Mouse (Mus musculus) retina, postnatal 1 day (tissue): Measurements from ENCODE around the gene Agtrap.

Source experiments
- DNase-seq: peaks from one replicate; pipeline ENCODE4 v3.0.0-alpha.2; 2012

Agtrap gene

DNA sequence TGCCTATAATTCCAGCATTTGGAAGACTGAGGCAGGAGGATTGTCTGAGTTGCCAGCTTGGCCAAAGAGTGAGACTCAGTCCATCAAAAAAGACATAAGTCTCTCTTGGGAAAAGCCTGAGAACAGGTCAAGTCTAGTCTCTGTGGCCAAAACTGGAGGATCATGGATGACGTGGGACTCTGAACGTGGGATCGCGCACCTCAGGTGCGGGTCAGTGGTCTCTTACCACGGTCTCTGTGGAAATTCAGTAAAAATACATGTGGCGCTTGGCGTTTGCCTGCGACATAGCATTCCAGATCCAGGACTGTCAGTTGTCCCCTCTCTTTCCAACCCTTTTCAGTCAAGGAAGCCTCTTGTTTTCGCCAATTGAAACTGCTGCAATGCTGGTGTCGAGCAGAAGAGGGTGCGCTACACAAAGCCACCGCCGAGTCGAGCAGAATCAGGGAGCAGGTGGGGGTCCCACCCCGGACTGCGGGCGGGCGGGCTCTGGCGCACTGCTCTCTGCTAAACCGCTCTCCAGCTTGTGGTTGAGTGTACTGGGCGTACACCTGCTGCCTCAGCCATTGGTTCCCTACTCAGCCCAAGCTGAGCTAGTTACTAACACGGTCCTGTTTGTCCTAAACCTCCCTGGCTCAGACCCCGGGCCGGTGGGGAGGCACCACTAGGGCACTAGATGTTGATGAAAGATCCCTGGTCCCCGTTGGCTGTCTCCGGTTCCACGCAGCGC, 14.1 kb upstream of the Agtrap start:
- peak; percentile 88 for DNase-seq

DNA sequence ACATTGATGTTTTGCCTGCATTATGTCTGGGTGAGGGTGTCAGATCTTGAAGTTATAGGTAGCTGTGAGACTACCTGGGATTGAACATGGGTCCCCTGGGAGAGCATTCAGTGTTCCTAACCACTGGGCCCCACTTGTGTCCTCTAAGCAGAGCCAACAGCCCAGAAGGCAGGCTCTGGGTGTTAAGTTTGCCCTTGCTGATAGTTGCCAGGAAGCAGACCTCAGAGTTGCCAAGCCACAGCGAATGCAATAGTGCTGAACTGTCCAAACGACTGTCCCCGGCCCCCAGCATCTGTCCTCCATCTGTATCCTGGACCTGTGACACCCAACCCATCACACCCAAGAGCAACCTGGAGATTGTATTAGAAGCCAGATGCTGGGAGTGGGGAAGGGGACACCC, 10.8 kb upstream of the Agtrap start:
- no peak for DNase-seq

DNA sequence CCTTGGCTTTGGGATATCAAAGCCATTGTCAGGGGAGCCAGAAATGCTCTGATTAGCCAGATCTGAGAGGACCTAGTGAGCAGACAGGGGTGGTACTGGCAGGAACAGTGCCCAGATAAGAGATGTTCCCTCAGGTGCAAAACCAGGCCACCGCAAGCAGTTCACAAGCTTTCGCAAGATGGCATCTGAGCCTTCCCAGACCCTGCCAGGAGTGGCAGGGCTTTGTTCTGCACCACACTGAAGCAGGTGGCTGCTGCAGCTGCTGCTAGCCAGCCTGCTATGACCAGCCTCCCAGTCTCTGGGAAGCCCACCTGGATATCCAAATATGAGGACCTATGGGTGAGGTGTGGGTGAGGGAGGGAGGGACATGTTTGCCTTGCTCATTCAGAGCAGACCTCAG, 10.1 kb upstream of the Agtrap start:
- no peak for DNase-seq

DNA sequence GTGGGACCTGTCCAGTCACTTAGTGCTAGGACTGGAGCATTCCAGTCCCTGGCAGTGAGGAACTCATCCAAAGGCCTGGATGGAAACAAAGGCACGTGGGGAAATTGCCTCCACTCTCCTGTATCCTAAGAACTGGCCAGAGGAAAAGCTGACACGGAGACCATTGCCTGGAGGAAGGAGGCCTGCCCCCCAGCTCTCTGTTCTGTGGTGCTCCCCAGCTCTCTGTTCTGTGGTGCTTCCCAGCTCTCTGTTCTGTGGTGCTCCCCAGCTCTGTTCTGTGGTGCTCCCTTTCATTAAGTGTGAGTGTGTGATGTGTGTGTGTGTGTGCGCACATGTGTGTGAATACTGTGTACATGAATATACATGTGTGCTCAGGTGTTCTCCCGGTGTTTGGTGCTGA, 7.2 kb upstream of the Agtrap start:
- DNase-seq: no peak

DNA sequence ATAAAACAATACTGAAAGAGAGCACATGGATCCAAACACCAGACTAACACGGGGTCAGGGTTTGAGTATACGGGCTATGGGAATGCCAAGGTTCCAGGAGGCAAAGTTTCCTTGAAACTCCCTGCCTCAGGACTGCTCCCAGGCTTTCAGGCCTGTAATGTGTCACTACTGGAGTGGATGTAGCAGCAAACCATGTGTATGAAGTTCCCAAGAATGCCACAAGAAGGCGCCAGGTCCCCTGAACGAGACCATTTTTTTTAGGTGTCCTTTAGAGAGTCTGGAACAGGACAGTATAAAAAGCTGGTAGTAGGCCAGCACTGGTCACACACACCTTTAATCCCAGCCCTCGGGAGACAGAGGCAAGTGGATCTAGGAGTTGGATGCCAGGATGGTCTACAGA, 6.3 kb upstream of the Agtrap start:
- DNase-seq: no peak

DNA sequence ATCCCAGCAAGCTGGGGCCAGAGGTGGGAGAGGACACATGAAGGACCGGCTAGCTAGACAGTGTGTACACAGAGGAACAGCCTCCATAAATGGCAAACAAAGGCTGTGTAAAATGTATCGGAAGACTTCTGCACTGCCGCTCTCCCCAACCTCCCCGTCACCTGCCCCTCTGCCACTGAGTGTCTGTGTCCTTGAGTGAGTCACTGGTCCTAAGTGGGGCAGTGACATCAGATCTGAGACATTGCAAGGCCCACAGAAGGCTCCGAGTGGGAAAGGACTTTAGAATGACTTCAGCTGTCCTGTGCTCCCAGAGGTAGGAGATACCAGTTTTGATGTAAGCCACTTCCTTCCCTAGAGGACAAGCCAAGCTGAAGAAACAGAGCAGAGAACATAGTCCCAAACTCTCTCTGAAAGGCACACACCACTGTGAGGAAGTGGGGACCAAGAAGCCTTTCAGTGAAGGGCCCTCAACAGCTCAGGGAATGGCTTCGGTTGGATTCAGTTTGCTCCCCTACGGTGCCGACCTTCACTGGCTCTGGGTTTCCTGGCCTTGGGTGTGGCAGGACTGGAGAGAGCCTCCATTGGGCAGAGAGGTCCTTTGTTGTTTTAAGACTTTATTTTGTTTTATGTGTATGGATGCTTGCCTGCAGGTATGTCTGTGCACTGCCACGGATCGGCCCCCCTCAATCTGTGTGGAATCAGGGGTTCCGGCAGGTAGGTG, 4.9 kb upstream of the Agtrap start:
- DNase-seq: no peak

DNA sequence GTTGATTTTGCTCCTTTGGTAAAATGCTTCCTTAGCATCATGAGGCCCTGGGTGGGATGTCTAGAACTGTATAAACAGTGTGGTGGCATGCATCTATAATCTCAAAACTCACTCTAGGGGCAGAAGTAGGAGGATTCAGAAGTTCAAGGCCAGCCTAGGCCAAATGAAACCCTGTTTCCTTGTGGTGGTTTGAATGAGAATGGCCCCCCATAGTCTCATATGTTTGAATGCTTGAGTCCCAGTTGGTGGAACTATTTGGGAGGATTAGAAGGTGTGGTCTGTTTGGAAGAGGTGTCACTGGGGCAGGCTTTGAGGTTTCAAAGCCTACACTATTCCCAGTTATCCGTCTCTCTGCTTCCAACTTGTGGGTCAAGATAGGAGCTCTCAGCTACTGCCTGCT, 3.4 kb upstream of the Agtrap start:
- no peak for DNase-seq

DNA sequence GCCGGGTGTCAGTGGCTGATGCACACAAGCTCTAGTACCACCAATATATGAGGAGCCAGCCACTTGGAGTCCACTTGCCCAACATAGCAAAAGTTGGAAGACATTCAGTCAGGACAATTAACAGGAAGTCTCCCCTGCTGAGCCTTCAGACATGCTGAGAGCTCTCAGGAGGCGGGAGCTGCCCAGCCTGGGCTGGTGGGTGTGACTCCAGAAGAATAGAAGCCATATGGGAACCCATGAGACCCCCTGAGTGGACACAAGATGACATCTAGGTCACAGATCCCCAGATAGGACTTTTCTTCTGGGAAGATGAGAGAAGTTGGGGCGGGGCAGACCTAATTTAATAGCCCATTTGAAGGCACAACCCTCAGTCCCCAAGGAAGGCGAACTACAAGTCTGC, 1.3 kb upstream of the Agtrap start:
- peak; percentile 50 for DNase-seq

DNA sequence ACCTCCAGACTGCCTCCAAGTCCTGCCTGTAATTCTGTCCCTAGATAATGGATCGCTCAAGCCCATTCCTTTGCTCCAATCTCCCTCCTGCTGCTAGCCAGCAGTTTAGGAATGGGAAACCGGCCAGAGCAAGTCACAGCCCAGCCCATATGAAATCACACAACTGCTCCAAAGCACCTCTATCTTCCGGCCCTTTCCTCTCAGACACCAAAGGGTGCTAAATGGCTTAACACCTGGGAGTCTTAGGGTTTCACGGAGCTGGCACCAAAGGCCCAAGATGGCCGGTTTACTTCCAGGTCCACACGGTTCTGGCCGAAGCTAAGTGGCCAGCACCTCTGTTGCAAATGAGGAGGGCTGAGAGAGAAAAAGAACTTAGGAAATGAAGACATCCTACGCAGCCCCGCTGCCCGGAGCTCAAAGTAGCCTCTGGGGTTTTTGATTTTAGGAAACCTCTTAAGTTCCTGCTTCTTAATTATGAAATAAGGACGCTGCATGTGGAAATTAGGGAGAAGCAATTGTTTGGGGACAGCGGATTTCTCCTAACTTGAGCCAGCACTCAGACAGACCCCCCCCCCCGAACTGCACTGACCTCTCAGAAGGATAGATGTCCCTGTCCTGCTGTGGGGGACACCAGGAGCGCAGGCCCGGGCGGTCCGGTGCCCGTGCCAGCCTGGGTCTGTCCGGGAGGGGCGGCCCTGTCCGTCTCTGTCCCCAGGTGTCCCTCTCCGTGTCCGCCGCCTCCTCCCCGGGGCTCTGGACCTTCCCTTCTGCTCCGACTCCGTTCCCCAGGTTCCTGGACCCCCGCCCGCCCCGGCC, 532 bp downstream of the Agtrap start:
- DNase-seq: no peak

DNA sequence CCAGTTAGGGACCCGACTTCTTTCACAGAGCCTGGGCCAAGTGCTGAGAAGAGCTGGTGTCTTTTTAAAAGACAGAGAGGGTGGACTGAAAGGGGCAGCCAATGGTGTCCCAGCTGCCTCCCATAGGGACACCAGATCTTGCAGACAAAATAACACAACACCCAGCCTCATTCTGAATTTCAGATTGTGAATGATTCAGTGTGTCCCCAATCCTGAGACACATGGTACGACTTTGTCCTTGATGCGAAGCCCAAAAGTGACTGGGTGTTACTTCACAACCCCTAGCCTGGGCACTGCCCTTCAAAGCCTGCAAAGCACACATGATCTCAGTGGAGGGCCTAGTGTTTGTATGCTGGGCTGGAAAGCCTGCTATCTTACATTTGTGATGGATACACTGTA, 1.9 kb downstream of the Agtrap start:
- DNase-seq: no peak

DNA sequence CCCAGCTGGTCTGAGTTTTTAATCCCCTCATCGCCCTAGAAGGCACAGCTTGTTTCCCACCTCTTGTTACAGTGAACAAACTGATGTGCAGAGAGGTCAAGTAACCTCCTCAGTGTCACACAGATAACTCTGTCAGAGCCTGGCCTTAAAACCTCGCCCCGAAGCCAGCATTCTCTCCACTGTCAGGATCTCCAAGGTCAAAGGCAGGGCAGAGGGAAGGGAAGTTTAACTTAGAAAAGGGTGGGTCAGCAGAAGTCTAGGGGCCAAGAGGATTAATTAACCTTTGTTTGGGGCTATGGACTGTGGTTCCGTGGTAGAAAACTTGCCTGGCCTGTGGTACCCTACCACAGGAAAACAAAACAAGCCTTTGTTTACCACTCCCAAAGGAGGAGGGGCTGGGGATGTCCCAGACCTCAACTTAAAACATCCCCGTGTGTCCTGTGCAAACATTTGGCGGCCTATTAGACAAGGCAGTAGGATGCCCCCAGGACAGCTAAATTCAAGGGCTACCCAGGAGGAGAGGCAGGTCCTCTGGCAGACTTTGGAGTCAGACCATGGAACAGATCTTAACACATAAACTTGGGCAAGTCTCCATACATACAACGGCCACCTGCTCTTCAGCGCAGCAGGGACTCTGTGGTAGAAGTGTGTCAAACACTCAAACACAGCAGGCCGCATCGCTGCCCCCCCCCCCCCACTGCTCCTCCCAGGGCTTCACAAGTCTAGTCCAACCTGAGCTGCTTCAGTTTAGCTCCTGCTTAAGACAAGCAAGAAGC, 2.5 kb downstream of the Agtrap start:
- peak; percentile 56 for DNase-seq

DNA sequence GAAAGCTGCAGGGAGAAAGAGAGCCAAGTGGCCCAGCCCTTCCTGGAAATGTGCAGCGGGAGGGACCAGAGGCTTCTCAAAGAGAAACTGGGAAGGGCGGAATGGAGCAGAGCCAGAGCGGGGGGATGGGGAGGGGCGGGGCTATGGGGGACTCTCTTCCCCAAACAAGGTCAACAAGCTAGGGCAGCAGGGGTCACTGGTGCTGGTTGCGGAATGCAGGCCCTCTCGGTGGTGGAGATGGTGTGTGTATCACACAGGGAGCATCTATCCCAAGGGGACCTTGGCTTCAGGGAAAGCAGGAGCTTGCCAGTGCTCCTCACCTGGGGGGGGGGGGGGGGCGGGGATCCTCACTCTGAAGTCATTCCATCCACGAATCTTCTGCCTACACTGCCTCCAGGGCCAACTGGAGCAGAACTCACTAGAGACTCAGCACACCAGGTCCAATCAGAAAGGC, 3.5 kb downstream of the Agtrap start:
- peak; percentile 59 for DNase-seq

DNA sequence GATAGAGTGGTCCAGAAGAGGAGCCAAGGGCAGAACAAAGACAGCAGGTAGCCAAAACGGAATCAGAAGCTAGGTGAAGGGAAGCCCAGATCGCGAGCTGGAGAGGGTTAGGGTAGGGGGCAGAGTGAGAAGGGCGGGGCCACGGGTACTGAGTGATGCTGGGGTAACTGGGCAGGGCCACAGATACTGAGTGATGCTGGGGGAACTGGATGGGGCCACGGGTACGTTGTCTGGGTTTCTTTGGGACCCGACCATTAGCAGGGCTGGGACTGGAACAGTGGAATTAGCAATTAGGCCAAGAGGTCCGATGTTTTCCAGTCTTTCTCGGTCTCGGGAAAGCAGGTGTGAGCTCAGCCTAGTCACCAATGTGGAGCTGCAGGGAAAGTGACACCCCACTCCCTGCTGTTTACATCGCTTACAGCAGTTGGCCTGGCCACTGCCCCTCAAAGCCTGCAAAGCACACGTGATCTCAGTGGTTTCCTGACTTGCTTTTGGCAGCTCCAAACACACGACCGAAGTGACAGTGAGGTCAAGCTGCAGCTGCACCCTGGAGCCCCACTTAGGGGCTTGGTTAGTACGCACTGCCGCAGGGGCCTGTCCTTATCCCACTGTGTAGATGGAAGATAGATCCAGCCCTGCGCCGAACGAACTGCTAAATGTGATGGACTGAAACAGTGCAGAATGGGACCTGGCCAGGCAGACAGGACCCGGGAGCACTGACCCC, 4.5 kb downstream of the Agtrap start:
- peak; percentile 60 for DNase-seq

DNA sequence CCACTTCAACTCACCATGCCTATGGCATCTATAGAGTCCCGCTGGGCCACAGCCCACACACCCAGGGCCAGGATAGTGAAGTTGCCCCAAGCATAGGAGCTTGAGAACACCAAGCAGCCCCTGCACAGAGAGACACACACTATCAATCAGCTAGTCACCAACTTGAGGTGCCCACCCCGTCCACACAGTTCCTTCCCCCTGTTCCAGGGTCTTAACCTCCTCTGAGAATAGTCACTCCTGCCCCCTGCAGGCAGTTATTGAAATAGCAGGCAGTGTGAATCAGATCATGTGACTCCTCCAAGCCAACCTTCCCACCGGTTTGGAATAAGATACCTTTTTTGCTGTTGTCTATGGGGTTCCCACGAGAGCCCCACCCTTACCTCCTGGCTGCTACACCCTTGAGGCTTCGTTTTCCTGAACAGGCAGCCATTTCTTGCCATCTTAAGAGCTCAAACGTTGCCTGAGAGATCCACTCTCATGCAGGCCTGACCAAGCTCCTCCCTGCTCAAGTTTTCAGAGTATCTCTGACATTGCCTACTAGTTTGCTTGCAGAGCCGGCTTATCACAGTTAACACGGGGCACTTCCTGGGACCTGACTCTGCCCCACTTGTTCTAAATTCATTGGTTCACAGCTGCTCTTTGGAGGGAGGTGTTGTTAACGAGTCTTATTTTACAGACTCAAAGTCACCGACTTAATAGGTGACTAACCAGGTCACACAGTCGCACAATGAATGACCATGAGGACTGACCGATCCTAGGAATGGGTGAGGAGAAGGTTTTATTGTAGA, 5.4 kb downstream of the Agtrap start:
- DNase-seq: peak; percentile 86

DNA sequence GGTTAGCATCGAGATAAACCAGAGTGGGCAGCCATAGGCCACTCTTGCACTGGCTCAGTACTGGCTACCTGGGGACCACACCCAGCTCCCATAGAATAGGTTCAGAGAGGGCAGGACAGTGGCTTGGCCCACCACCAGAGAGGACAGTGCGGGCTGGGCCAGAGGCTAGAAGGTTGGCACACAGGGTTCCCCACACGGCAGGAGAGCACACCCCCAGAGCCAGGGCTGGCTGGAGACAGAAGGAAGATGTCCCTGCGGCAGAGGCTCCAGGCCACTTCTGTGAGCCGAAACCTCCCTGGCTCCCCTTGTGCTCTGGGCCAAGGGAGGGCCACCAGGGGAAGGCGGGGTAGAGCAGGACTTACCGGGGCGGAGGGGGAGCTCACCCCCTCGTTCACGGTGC, 6.6 kb downstream of the Agtrap start:
- no peak for DNase-seq

DNA sequence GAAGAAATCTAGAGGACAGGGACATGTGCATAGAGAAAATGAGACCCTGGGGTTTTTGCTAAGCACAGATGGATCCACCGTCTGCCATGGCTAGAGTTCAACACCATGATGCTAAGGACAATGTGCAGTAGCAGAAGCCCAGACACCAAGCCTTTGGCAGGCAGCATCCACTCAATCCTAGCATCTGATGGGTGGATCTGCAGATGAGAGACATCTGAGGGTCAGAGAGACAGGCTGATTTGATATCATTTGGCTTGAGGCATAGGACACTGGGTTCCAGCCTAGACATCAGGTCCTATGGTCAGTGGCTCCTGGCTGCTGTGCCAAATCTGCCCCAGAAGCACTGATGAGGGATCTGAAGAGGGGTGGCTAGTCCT, 7.2 kb downstream of the Agtrap start:
- DNase-seq: no peak

DNA sequence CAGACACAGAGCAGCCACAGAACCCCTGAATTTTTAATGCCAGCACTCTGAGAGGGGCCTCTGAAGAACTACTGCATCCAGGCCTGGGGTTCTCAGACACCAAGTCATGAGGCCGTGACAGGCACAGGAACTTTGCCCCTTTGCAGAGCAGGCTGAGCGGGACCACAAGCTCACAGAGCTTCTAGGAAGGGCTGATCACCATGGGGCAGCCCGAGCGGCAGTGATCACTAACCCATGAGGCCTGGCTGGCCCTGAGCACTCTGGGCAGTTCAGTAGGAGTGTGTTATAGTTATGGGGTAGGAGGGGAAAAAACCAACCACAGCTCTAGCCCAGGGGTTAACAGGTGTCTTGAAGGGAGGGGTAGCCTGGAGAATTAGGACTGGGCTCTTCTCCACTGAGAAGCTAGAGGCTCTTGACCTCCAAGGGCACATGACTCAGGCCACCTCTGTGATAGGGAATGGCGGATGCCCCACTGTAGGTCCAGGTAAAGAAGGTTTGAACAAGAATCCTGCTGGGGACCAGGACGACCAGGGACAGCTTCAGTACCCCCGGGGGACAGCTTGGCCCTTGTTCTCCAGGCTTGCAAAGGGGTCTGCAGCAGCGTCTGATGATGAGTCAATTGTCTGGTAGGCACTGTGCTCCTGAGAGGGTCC, 7.8 kb downstream of the Agtrap start:
- no peak for DNase-seq

DNA sequence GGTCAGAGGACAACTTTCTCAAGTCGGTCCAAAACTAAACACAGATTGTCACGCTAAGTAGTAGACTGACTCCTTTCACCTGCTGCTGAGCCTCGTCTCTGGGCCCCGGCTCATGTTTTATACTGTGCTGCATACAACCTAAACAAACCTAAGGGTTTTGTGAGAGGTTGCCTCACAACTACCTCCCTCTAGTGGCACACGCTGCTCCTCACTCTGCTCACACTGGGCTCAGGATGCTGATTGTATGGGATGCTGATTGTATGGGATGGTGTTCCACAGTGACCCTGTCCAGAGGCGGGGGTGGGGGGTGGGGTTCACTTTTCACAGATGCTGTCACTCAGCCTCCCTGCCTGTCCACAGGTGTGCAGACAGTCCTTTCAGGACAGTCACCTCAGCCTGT, 8.6 kb downstream of the Agtrap start:
- DNase-seq: no peak

DNA sequence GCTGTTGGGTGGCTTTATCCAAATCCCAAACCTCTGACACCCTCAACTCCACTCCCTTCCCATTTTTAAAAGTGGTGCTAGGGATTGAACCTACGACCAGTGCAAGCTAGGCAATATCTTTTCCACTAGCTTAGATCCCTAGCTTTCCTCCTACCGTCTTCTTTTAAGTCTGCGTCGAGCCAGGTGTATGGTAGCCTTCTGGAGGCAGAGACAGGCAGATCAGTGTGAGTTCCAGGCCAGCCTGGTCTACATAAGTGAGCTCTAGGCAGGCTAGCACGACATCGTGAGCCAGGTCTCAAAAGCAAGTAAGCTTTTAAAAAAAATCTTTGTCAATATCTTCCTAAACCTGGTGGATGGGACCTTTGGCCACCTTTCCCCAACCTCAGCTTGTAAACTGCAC, 11.9 kb downstream of the Agtrap start:
- no peak for DNase-seq

DNA sequence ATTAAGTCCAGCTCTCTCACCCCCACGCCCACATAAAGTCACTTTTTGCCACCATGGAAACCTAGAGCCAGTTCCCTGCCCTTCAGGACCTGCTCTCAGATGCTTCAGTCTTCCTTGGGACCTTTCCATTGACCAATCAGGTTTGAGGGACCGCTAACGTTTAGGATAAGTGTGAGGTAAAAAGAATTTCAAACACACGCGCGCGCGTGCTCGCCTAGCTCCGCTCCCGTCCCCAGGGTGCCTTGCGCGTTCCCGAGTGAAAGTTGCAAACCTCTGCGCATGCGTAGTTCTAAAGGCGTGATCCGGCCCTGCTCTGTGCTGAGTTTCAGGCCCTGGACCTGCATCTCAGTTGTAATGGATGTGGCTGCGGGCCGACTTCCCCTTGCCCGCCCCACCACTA, 12.6 kb downstream of the Agtrap start:
- peak; percentile 76 for DNase-seq
